Mouse (Mus musculus) lung, postnatal 0 days (tissue): Measurements from ENCODE around the gene Kat6b. TPM values are rescaled to one million over a fixed set of nuclear protein-coding genes. Genes with fewer than 3 reads are reported as not detected.
"Not testable (repeated sequence)": the region's sequence is repeated elsewhere in the genome, so short reads cannot be mapped to it uniquely, and the experiment has no call there.

Source experiments
- ATAC-seq: fragments of 200-750 bp; cut with Nextera tagmentation; 2 replicates; pipeline ENCODE4 v1.8.0; 2017; ENCODE audit warnings: moderate library complexity
- DNase-seq: peaks from one replicate; pipeline ENCODE4 v3.0.0-alpha.2; 2016; ENCODE audit warnings: low spot score
- H3K27ac ChIP-seq: fragments of 300-500 bp; sonication (generic); 2 replicates; pipeline ENCODE4 v1.5.1; 2014; ENCODE audit warnings: antibody characterized with exemption, mild to moderate bottlenecking, low read length, mixed read lengths
- H3K27me3 ChIP-seq: fragments of 300-500 bp; sonication (generic); replicated peaks from 2 replicates; pipeline ENCODE4 v1.6.1; 2014; ENCODE audit warnings: low read length, mixed read lengths; ENCODE audit not compliant: insufficient read depth
- H3K36me3 ChIP-seq: fragments of 300-500 bp; sonication (generic); 2 replicates; pipeline ENCODE4 v1.6.1; 2014; ENCODE audit warnings: low read length, mixed read lengths; ENCODE audit not compliant: insufficient read depth
- H3K4me1 ChIP-seq: fragments of 300-500 bp; sonication (generic); 2 replicates; pipeline ENCODE4 v1.6.1; 2014; ENCODE audit warnings: antibody characterized with exemption, low read depth, low read length, mixed read lengths; ENCODE audit not compliant: insufficient read depth
- H3K4me2 ChIP-seq: fragments of 300-500 bp; sonication (generic); replicated peaks from 2 replicates; pipeline ENCODE4 v1.6.1; 2014; ENCODE audit warnings: low read depth, mild to moderate bottlenecking, low read length, moderate library complexity, mixed read lengths
- H3K4me3 ChIP-seq: fragments of 300-500 bp; sonication (generic); 2 replicates; pipeline ENCODE4 v1.5.1; 2014; ENCODE audit warnings: low read depth, low read length
- H3K9ac ChIP-seq: fragments of 300-500 bp; sonication (generic); replicated peaks from 2 replicates; pipeline ENCODE4 v1.6.1; 2014; ENCODE audit warnings: low read depth, mild to moderate bottlenecking
- H3K9me3 ChIP-seq: fragments of 300-500 bp; sonication (generic); 2 replicates; pipeline ENCODE4 v1.6.1; 2016; ENCODE audit warnings: low read length, mixed read lengths
- CTCF ChIP-seq: IDR thresholded peaks from 2 replicates; pipeline ENCODE4 v1.5.1; 2016; ENCODE audit warnings: antibody characterized with exemption, mild to moderate bottlenecking
- EP300 ChIP-seq: IDR thresholded peaks from 2 replicates; pipeline ENCODE4 v1.6.1; 2016; ENCODE audit warnings: antibody characterized with exemption, mild to moderate bottlenecking, control low read depth
- WGBS: fragments of 180-500 bp; shearing (Covaris S2); extraction: QIAGEN DNeasy Blood & Tissue Kit; methylation state at CpG from one replicate; pipeline ENCODE4 v1.1.7; 2014; 5-methylcytosine and 5-hydroxymethylcytosine counted together
- polyA plus RNA-seq: library from polyadenylated mRNA; unstranded; fragments of >200 nt; fragmentation: Nextera tagmentation; extraction: Ambion mirVana; gene quantifications from 2 replicates; pipeline ENCODE4 v1.2.1, GENCODE M21; 2015

Kat6b gene
- polyA plus RNA-seq, 1 experiment from 2014 or later, result 5.3 TPM

DNA sequence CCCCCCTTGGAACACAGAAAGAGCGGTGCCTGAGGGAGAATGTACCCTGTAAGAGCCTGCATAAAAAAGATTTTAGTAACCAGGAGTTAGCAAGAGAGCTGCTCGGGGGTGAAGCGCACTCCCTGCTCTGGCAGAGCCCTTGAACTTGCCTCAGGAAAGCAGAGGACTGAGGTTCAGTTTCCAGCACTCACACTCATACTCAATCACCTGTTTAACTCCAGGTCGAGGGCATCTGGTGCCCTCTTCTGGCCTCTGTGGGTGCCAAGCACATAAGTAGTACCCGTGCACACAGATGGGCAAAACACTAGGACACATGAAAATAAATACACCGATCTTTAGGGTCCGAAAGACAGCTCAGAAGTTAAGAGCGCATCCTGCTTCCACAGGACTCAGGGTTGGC, 1.7 kb upstream of the Kat6b start:
- H3K4me1 ChIP-seq, result no peaks in the 10 kb centered on the region
- no peak overlapping the region for H3K4me2 ChIP-seq
- no peak overlapping the region for H3K27ac ChIP-seq
- ATAC-seq, result no peak
- H3K36me3 ChIP-seq, result no peaks in the 10 kb centered on the region
- H3K27me3 ChIP-seq, result no peaks in the 10 kb centered on the region
- no peaks in the 10 kb centered on the region for H3K9me3 ChIP-seq
- H3K4me3 ChIP-seq, result no peak overlapping the region
- no peak for DNase-seq
- no peak overlapping the region for H3K9ac ChIP-seq
- 95% methylated on average over 8 of the region's 8 CpGs for WGBS
- TF ChIP-seq EP300 (no peak), CTCF (no peak)

- H3K4me1 ChIP-seq, result no peaks in the 10 kb centered on the region
- no peak for DNase-seq
- TF ChIP-seq CTCF (no peak), EP300 (no peak)
- H3K36me3 ChIP-seq, result no peaks in the 10 kb centered on the region
- no peak for ATAC-seq
- WGBS, result 92% methylated on average over 5 of the region's 5 CpGs
- H3K27ac ChIP-seq, result no peak overlapping the region
- H3K9ac ChIP-seq, result no peak overlapping the region
- H3K4me2 ChIP-seq, result no peak overlapping the region
- no peaks in the 10 kb centered on the region for H3K27me3 ChIP-seq
- no peaks in the 10 kb centered on the region for H3K9me3 ChIP-seq
- no peak overlapping the region for H3K4me3 ChIP-seq
Measured at GRCm38 (mm10) chr14:21480191-21480590, 1.0 kb upstream of the Kat6b start.

- TF ChIP-seq CTCF (no peak), EP300 (no peak)
- whole genome bisulfite sequencing, result 75% methylated on average over 2 of the region's 2 CpGs
Measured at GRCm38 (mm10) chr14:21484199-21484598, 3.0 kb downstream of the Kat6b start.

GRCm38 (mm10) chr14:21484693-21485092, 3.5 kb downstream of the Kat6b start:
- no peak for TF ChIP-seq EP300
- TF ChIP-seq CTCF, result no peak
- ATAC-seq (no peak), DNase-seq (no peak)
- H3K9ac ChIP-seq, result no peak overlapping the region
- 91% methylated on average over 10 of the region's 10 CpGs for WGBS
- H3K27ac ChIP-seq, result no peak overlapping the region
- no peak overlapping the region for H3K4me3 ChIP-seq
- H3K9me3 ChIP-seq, result no peaks in the 10 kb centered on the region
- no peak overlapping the region for H3K4me2 ChIP-seq
- no peaks in the 10 kb centered on the region for H3K4me1 ChIP-seq
- no peaks in the 10 kb centered on the region for H3K36me3 ChIP-seq
- H3K27me3 ChIP-seq, result no peaks in the 10 kb centered on the region

More at GRCm38 (mm10) chr14:21484199-21484598, 3.0 kb downstream of the Kat6b start:
- DNase-seq (no peak), ATAC-seq (no peak)
- no peak overlapping the region for H3K9ac ChIP-seq
- no peaks in the 10 kb centered on the region for H3K9me3 ChIP-seq
- H3K4me3 ChIP-seq, result no peak overlapping the region
- H3K36me3 ChIP-seq, result no peaks in the 10 kb centered on the region
- H3K4me2 ChIP-seq, result no peak overlapping the region
- no peaks in the 10 kb centered on the region for H3K27me3 ChIP-seq
- H3K27ac ChIP-seq, result no peak overlapping the region
- H3K4me1 ChIP-seq, result no peaks in the 10 kb centered on the region

- Histone ChIP-seq H3K27me3 (no peaks in the 10 kb centered on the region), H3K4me3 (no peak overlapping the region), H3K4me2 (no peak overlapping the region), H3K27ac (no peak overlapping the region), H3K9me3 (no peaks in the 10 kb centered on the region), H3K9ac (no peak overlapping the region), H3K36me3 (no peaks in the 10 kb centered on the region), H3K4me1 (no peaks in the 10 kb centered on the region)
- no peak for TF ChIP-seq CTCF
- no peak for TF ChIP-seq EP300
- no peak for DNase-seq
- WGBS, result 91% methylated on average over 3 of the region's 3 CpGs
- ATAC-seq, result no peak
Measured at GRCm38 (mm10) chr14:21485961-21486520, 4.8 kb downstream of the Kat6b start.

- not testable (repeated sequence) for H3K9ac ChIP-seq, DNase-seq, H3K27ac ChIP-seq, H3K27me3 ChIP-seq, ATAC-seq, H3K4me2 ChIP-seq, H3K4me1 ChIP-seq, H3K36me3 ChIP-seq, H3K9me3 ChIP-seq, H3K4me3 ChIP-seq
- 72% methylated on average over 2 of the region's 2 CpGs for WGBS
Measured at GRCm38 (mm10) chr14:21487135-21487534, 5.9 kb downstream of the Kat6b start.

- H3K9me3 ChIP-seq, H3K27ac ChIP-seq, H3K27me3 ChIP-seq, H3K36me3 ChIP-seq, DNase-seq, H3K4me3 ChIP-seq, ATAC-seq, H3K4me2 ChIP-seq, H3K9ac ChIP-seq, H3K4me1 ChIP-seq: not testable (repeated sequence)
- whole genome bisulfite sequencing, result 74% methylated on average over 6 of the region's 9 CpGs
Measured at GRCm38 (mm10) chr14:21488426-21489115, 7.3 kb downstream of the Kat6b start.
